Mouse (Mus musculus): ENCODE data around the gene Pctp. TPM values are rescaled to one million over a fixed set of nuclear protein-coding genes. Genes with fewer than 3 reads are reported as not detected.

Gene Pctp
- polyA plus RNA-seq, 1 experiment from 2014 or later = 1.4 TPM

GRCm38 (mm10) chr11:89950691-89951270, 51.9 kb downstream of the Pctp start:
- WGBS = 88% methylated on average over 3 of the region's 3 CpGs
- Histone ChIP-seq H3K9me3 (no peaks in the 10 kb centered on the region), H3K36me3 (replicated peaks) (no peaks in the 10 kb centered on the region), H3K4me2 (no peak overlapping the region), H3K27me3 (replicated peaks) (no peaks in the 10 kb centered on the region), H3K4me1 (no peaks in the 10 kb centered on the region), H3K9ac (no peak overlapping the region), H3K27ac (no peak overlapping the region), H3K4me3 (no peak overlapping the region)
- ATAC-seq (replicated peaks) = no peak

- no peak overlapping the region for H3K4me3 ChIP-seq
- no peak overlapping the region for H3K4me2 ChIP-seq
- H3K36me3 ChIP-seq (replicated peaks) = no peaks in the 10 kb centered on the region
- no peak overlapping the region for H3K9ac ChIP-seq
- no peak overlapping the region for H3K27ac ChIP-seq
- ATAC-seq (replicated peaks) = no peak
- H3K27me3 ChIP-seq (replicated peaks) = no peaks in the 10 kb centered on the region
- no peaks in the 10 kb centered on the region for H3K4me1 ChIP-seq
- 89% methylated on average over 4 of the region's 4 CpGs for WGBS
- no peaks in the 10 kb centered on the region for H3K9me3 ChIP-seq
Observed at GRCm38 (mm10) chr11:89947806-89948205, 54.9 kb downstream of the Pctp start.

GRCm38 (mm10) chr11:89945159-89945558, 57.5 kb downstream of the Pctp start:
- no peaks in the 10 kb centered on the region for H3K9me3 ChIP-seq
- no peaks in the 10 kb centered on the region for H3K36me3 ChIP-seq (replicated peaks)
- WGBS = 81% methylated on average over 8 of the region's 8 CpGs
- H3K27ac ChIP-seq = no peak overlapping the region
- H3K9ac ChIP-seq = no peak overlapping the region
- ATAC-seq (replicated peaks) = no peak
- H3K4me3 ChIP-seq = no peak overlapping the region
- H3K4me1 ChIP-seq = no peaks in the 10 kb centered on the region
- H3K27me3 ChIP-seq (replicated peaks) = no peaks in the 10 kb centered on the region
- no peak overlapping the region for H3K4me2 ChIP-seq

GRCm38 (mm10) chr11:89937241-89937640, 65.5 kb downstream of the Pctp start:
- Histone ChIP-seq H3K4me2 (no peak overlapping the region), H3K27me3 (replicated peaks) (no peaks in the 10 kb centered on the region), H3K4me3 (no peak overlapping the region), H3K9me3 (no peaks in the 10 kb centered on the region), H3K4me1 (no peaks in the 10 kb centered on the region), H3K36me3 (replicated peaks) (no peaks in the 10 kb centered on the region), H3K27ac (no peak overlapping the region), H3K9ac (no peak overlapping the region)
- 47% methylated on average over 7 of the region's 7 CpGs for whole genome bisulfite sequencing
- ATAC-seq (replicated peaks) = no peak

Other genes with a start within 250 kb of the Pctp start
- gene Ankfn1, start 225.2 kb downstream of the Pctp start, polyA plus RNA-seq (2015; fragmentation: Nextera tagmentation; extraction: Ambion mirVana) = 5.5 and 6.5 TPM in 2 replicates
- 7.8 and 8.8 TPM in 2 replicates for gene Tmem100, start 27.5 kb upstream of the Pctp start, polyA plus RNA-seq (2015; fragmentation: Nextera tagmentation; extraction: Ambion mirVana)
- 21.3 and 23.6 TPM in 2 replicates for gene Gm45716, start 184.8 kb upstream of the Pctp start, polyA plus RNA-seq (2015; fragmentation: Nextera tagmentation; extraction: Ambion mirVana)
- 120 and 125 TPM in 2 replicates for gene Mmd, start 246.6 kb upstream of the Pctp start, polyA plus RNA-seq (2015; fragmentation: Nextera tagmentation; extraction: Ambion mirVana)

Data from midbrain, embryonic 15.5 days (tissue).